Mouse (Mus musculus): ENCODE results near the gene Shisa6. TPM values are rescaled to one million over a fixed set of nuclear protein-coding genes. Genes with fewer than 3 reads are reported as not detected.
A peak's percentile ranks its signal among the peaks of the same experiment; 100 is the strongest.

Gene Shisa6
- polyA plus RNA-seq, 1 experiment from 2014 or later = 0.37 TPM

DNA sequence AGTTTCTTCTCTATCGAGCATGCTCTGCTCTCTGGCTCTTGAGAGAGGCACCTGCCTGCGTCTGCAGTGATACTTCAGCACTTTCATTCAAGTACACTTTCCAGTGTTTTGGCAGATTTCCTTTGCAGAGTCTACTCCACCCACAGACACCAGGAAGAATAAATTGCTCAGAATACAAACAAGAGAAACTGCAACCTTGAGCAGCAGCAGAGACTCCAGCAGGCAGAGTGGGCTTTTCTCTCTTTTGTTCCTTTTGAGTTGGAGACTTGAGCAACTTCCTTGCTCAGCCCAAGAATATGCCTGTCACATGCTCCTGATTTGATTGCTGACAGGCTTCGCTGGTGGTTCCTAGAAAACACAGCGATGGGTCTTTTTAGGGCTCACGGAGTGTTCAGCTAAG lies 278.6 kb downstream of the Shisa6 start:
- ATAC-seq (replicated peaks; ENCODE audit: low FRiP score, low read depth) (no peak), DNase-seq (ENCODE audit: low spot score) (no peak)
- Histone ChIP-seq H3K9ac (ENCODE audit: low read depth, low read length) (no peak overlapping the region), H3K36me3 (ENCODE audit: insufficient read depth, low read length) (no peaks in the 10 kb centered on the region), H3K27me3 (ENCODE audit: insufficient read depth, low read length) (no peaks in the 10 kb centered on the region), H3K4me1 (replicated peaks; ENCODE audit: insufficient read depth, low read length) (no peaks in the 10 kb centered on the region), H3K9me3 (replicated peaks; ENCODE audit: low read length) (no peaks in the 10 kb centered on the region), H3K27ac (no peak overlapping the region), H3K4me2 (ENCODE audit: low read length) (no peak overlapping the region), H3K4me3 (replicated peaks; ENCODE audit: low read depth, low read length) (no peak overlapping the region)
- no peak for TF ChIP-seq CTCF (IDR thresholded peaks at IDR 0.05; ENCODE audit: low read depth)
- 91% methylated on average over 5 of the region's 5 CpGs for WGBS

DNA sequence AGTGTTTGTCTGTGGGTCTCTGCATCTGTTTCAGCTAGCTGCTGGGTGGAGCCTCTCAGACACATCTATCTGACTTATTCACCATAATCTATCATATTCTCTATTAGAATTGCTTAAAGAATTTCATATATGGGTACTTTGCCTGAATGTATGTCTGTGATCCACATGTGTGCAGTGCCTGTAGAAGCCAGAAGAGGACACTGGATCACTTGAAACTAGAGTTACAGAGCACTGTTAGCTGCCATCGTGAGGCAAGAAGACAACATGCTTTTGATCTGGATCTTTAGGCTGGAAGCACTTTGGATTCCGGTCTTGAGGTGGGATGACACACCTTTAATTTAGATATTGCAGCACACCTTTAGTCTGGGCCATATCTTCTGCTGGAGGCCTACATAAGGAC lies 289.2 kb downstream of the Shisa6 start:
- DNase-seq (ENCODE audit: low spot score) (no peak), ATAC-seq (replicated peaks; ENCODE audit: low FRiP score, low read depth) (no peak)
- H3K4me1 ChIP-seq (replicated peaks; ENCODE audit: insufficient read depth, low read length) = no peaks in the 10 kb centered on the region

GRCm38 (mm10) chr11:66232891-66233290 lies 292.9 kb downstream of the Shisa6 start:
- no peaks in the 10 kb centered on the region for H3K4me1 ChIP-seq (replicated peaks; ENCODE audit: insufficient read depth, low read length)
- no peak overlapping the region for H3K4me2 ChIP-seq (ENCODE audit: low read length)
- no peak for TF ChIP-seq CTCF (IDR thresholded peaks at IDR 0.05; ENCODE audit: low read depth)
- no peak overlapping the region for H3K4me3 ChIP-seq (replicated peaks; ENCODE audit: low read depth, low read length)
- no peak overlapping the region for H3K27ac ChIP-seq
- no peaks in the 10 kb centered on the region for H3K9me3 ChIP-seq (replicated peaks; ENCODE audit: low read length)
- no peak overlapping the region for H3K9ac ChIP-seq (ENCODE audit: low read depth, low read length)
- H3K27me3 ChIP-seq (ENCODE audit: insufficient read depth, low read length) = no peaks in the 10 kb centered on the region
- DNase-seq (ENCODE audit: low spot score) (peak; percentile 4), ATAC-seq (replicated peaks; ENCODE audit: low FRiP score, low read depth) (no peak)
- 7% methylated on average over 1 of the region's 1 CpGs for WGBS
- no peaks in the 10 kb centered on the region for H3K36me3 ChIP-seq (ENCODE audit: insufficient read depth, low read length)

More for the DNA sequence above, 289.2 kb downstream of the Shisa6 start:
- no peaks in the 10 kb centered on the region for H3K36me3 ChIP-seq (ENCODE audit: insufficient read depth, low read length)
- no peak overlapping the region for H3K4me2 ChIP-seq (ENCODE audit: low read length)
- peak; percentile 11; the same call in 1 of the 2 replicates for TF ChIP-seq CTCF (IDR thresholded peaks at IDR 0.05; ENCODE audit: low read depth)
- H3K9me3 ChIP-seq (replicated peaks; ENCODE audit: low read length) = no peaks in the 10 kb centered on the region
- no peak overlapping the region for H3K4me3 ChIP-seq (replicated peaks; ENCODE audit: low read depth, low read length)
- no peak overlapping the region for H3K9ac ChIP-seq (ENCODE audit: low read depth, low read length)
- 53% methylated on average over 2 of the region's 2 CpGs for WGBS
- H3K27ac ChIP-seq = no peak overlapping the region
- no peaks in the 10 kb centered on the region for H3K27me3 ChIP-seq (ENCODE audit: insufficient read depth, low read length)

DNA sequence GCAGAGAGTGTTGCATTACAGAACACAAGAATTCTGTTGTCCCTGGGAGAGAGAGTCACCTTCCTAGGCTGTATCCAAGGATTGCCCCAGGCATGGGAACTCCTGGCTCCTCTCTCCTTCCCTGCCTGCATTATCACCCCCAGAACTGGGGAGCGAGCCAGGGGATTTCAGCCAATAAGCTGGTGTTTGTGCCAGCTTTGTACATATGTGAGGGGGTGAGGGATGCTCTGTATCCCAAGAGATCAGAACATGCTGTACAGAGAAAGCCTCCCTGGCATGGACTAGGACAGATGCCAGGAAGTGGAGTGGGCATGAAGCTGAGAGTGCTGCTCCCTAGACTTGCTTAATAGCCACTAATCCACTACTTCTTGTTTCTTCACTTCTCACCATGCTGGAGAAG lies 303.6 kb downstream of the Shisa6 start:
- no peak overlapping the region for H3K4me3 ChIP-seq (replicated peaks; ENCODE audit: low read depth, low read length)
- H3K9me3 ChIP-seq (replicated peaks; ENCODE audit: low read length) = no peaks in the 10 kb centered on the region
- no peaks in the 10 kb centered on the region for H3K4me1 ChIP-seq (replicated peaks; ENCODE audit: insufficient read depth, low read length)
- no peak overlapping the region for H3K27ac ChIP-seq
- H3K9ac ChIP-seq (ENCODE audit: low read depth, low read length) = no peak overlapping the region
- DNase-seq (ENCODE audit: low spot score) (no peak), ATAC-seq (replicated peaks; ENCODE audit: low FRiP score, low read depth) (no peak)
- H3K36me3 ChIP-seq (ENCODE audit: insufficient read depth, low read length) = no peaks in the 10 kb centered on the region
- no peak for TF ChIP-seq CTCF (IDR thresholded peaks at IDR 0.05; ENCODE audit: low read depth)
- 80% methylated on average over 1 of the region's 1 CpGs for WGBS
- H3K27me3 ChIP-seq (ENCODE audit: insufficient read depth, low read length) = no peaks in the 10 kb centered on the region
- H3K4me2 ChIP-seq (ENCODE audit: low read length) = no peak overlapping the region

DNA sequence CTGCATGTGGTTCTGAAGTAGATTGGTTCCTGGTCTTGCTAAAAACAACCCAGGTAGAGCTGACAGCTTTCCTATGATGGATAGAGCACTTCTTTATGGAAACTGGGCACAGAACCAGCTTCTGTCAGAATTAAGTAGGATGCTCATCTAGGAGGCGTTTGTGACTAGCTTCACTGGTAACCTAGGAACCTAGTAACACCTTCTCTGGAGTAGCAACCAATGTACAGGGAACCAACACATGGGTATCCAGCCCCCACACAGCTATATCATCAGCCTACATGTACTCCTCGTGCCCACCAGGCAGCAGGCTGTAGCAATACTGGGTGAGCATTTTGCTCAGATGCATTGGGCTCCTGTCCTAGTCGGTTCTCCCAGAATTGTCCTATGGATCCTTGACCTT lies 307.3 kb downstream of the Shisa6 start:
- WGBS = 62% methylated on average over 3 of the region's 3 CpGs

GRCm38 (mm10) chr11:66188627-66189287 lies 337.0 kb downstream of the Shisa6 start:
- 74% methylated on average over 3 of the region's 3 CpGs for WGBS
- Histone ChIP-seq H3K27me3 (ENCODE audit: insufficient read depth, low read length) (no peaks in the 10 kb centered on the region), H3K4me1 (replicated peaks; ENCODE audit: insufficient read depth, low read length) (no peaks in the 10 kb centered on the region), H3K9ac (ENCODE audit: low read depth, low read length) (no peak overlapping the region), H3K36me3 (ENCODE audit: insufficient read depth, low read length) (no peaks in the 10 kb centered on the region), H3K9me3 (replicated peaks; ENCODE audit: low read length) (no peaks in the 10 kb centered on the region), H3K4me3 (replicated peaks; ENCODE audit: low read depth, low read length) (no peak overlapping the region), H3K27ac (no peak overlapping the region), H3K4me2 (ENCODE audit: low read length) (no peak overlapping the region)
- TF ChIP-seq CTCF (IDR thresholded peaks at IDR 0.05; ENCODE audit: low read depth) = 0 out of 2 replicates have a peak, but pooled peaks have one; percentile 10
- DNase-seq (ENCODE audit: low spot score) (peak; percentile 62), ATAC-seq (replicated peaks; ENCODE audit: low FRiP score, low read depth) (no peak; the same call in 1 of the 2 replicates)

More for the DNA sequence above, 307.3 kb downstream of the Shisa6 start:
- ATAC-seq (replicated peaks; ENCODE audit: low FRiP score, low read depth) (no peak), DNase-seq (ENCODE audit: low spot score) (no peak)
- H3K9me3 ChIP-seq (replicated peaks; ENCODE audit: low read length) = no peaks in the 10 kb centered on the region
- no peak overlapping the region for H3K9ac ChIP-seq (ENCODE audit: low read depth, low read length)
- H3K4me2 ChIP-seq (ENCODE audit: low read length) = no peak overlapping the region
- no peaks in the 10 kb centered on the region for H3K36me3 ChIP-seq (ENCODE audit: insufficient read depth, low read length)
- no peaks in the 10 kb centered on the region for H3K27me3 ChIP-seq (ENCODE audit: insufficient read depth, low read length)
- TF ChIP-seq CTCF (IDR thresholded peaks at IDR 0.05; ENCODE audit: low read depth) = no peak
- no peak overlapping the region for H3K27ac ChIP-seq
- H3K4me1 ChIP-seq (replicated peaks; ENCODE audit: insufficient read depth, low read length) = no peaks in the 10 kb centered on the region
- no peak overlapping the region for H3K4me3 ChIP-seq (replicated peaks; ENCODE audit: low read depth, low read length)

GRCm38 (mm10) chr11:66188146-66188545 lies 337.6 kb downstream of the Shisa6 start:
- no peak for ATAC-seq (replicated peaks; ENCODE audit: low FRiP score, low read depth)

More at GRCm38 (mm10) chr11:66188146-66188545, 337.6 kb downstream of the Shisa6 start:
- Histone ChIP-seq H3K4me3 (replicated peaks; ENCODE audit: low read depth, low read length) (no peak overlapping the region), H3K27me3 (ENCODE audit: insufficient read depth, low read length) (no peaks in the 10 kb centered on the region), H3K4me2 (ENCODE audit: low read length) (no peak overlapping the region), H3K9ac (ENCODE audit: low read depth, low read length) (no peak overlapping the region), H3K36me3 (ENCODE audit: insufficient read depth, low read length) (no peaks in the 10 kb centered on the region), H3K4me1 (replicated peaks; ENCODE audit: insufficient read depth, low read length) (no peaks in the 10 kb centered on the region), H3K9me3 (replicated peaks; ENCODE audit: low read length) (no peaks in the 10 kb centered on the region), H3K27ac (no peak overlapping the region)
- TF ChIP-seq CTCF (IDR thresholded peaks at IDR 0.05; ENCODE audit: low read depth) = no peak
- no peak for DNase-seq (ENCODE audit: low spot score)
- 93% methylated on average over 2 of the region's 2 CpGs for WGBS

All from kidney, postnatal 0 days (tissue).